Mouse (Mus musculus): ENCODE data around the gene Zfp618.

GRCm38 (mm10) chr4:62975541-62975940 is 10.2 kb downstream of the Zfp618 start:
- TF ChIP-seq KAT2A (conservative IDR thresholded peaks at IDR 0.05; ENCODE audit: low read depth, low read length) (no peak), CTCF (IDR thresholded peaks at IDR 0.05 in 2 of 3, conservative IDR thresholded peaks at IDR 0.05 in 1 of 3; ENCODE audit: control insufficient read depth in 1 of 3, insufficient read depth in 1 of 3, low read depth in 2 of 3, low read length in 3 of 3, poor library complexity in 1 of 3, severe bottlenecking in 1 of 3) (no peak), EP300 (IDR thresholded peaks at IDR 0.05; ENCODE audit: low read depth in 1 of 2, low read length in 2 of 2) (no peak), MEF2A (IDR thresholded peaks at IDR 0.05; ENCODE audit: extremely low read depth, insufficient replicate concordance, low read depth, low read length, poor library complexity, severe bottlenecking) (no peak), MYB (IDR thresholded peaks at IDR 0.05; ENCODE audit: low read depth, low read length) (no peak), MAX (IDR thresholded peaks at IDR 0.05; ENCODE audit: low read length) (no peak), ZC3H11A (IDR thresholded peaks at IDR 0.05; ENCODE audit: low read depth, low read length) (no peak), ZMIZ1 (IDR thresholded peaks at IDR 0.05; ENCODE audit: low read depth, low read length) (no peak)

Data from MEL (cell line).